Mouse (Mus musculus): ENCODE results near the gene Tmem136.
"Not testable (repeated sequence)": the region's sequence is repeated elsewhere in the genome, so short reads cannot be mapped to it uniquely, and the experiment has no call there.

The Tmem136 gene

GRCm38 (mm10) chr9:43116134-43116996, at the start of gene Tmem136:
Gene Tmem136, minus strand, starts transcription at chr9:43116570.
- DNase-seq (ENCODE audit: low spot score in 2 of 2), result peak; percentile 44 to 54

- no peak for DNase-seq (ENCODE audit: low spot score in 2 of 2)
These were observed 39.6 kb upstream of the Tmem136 start for GRCm38 (mm10) chr9:43155960-43156359.

GRCm38 (mm10) chr9:43151779-43152178, 35.4 kb upstream of the Tmem136 start:
- DNase-seq (ENCODE audit: low spot score in 2 of 2), result no peak

- no peak for DNase-seq (ENCODE audit: low spot score in 2 of 2)
These were observed 34.6 kb upstream of the Tmem136 start for GRCm38 (mm10) chr9:43150957-43151356.

GRCm38 (mm10) chr9:43150075-43150474, 33.7 kb upstream of the Tmem136 start:
- DNase-seq (ENCODE audit: low spot score in 2 of 2), result peak; percentile 54 to 62

GRCm38 (mm10) chr9:43149498-43149897, 33.1 kb upstream of the Tmem136 start:
- peak in 1 of 2 experiments; percentile 40 for DNase-seq (ENCODE audit: low spot score in 2 of 2)

GRCm38 (mm10) chr9:43145196-43145595, 28.8 kb upstream of the Tmem136 start:
- no peak for DNase-seq (ENCODE audit: low spot score in 2 of 2)

- DNase-seq (ENCODE audit: low spot score in 2 of 2), result no peak
These were observed 27.9 kb upstream of the Tmem136 start for GRCm38 (mm10) chr9:43144206-43144810.

- peak in 1 of 2 experiments; percentile 31 for DNase-seq (ENCODE audit: low spot score in 2 of 2)
These were observed 25.5 kb upstream of the Tmem136 start for GRCm38 (mm10) chr9:43141839-43142238.

GRCm38 (mm10) chr9:43133525-43133924, 17.2 kb upstream of the Tmem136 start:
- peak; percentile 80 to 82 for DNase-seq (ENCODE audit: low spot score in 2 of 2)

- DNase-seq (ENCODE audit: low spot score in 2 of 2), result no peak
These were observed 16.0 kb upstream of the Tmem136 start for GRCm38 (mm10) chr9:43132380-43132779.

GRCm38 (mm10) chr9:43131940-43132339, 15.6 kb upstream of the Tmem136 start:
- DNase-seq (ENCODE audit: low spot score in 2 of 2), result no peak

GRCm38 (mm10) chr9:43130684-43131083, 14.3 kb upstream of the Tmem136 start:
- no peak for DNase-seq (ENCODE audit: low spot score in 2 of 2)

GRCm38 (mm10) chr9:43127101-43127787, 10.9 kb upstream of the Tmem136 start:
- DNase-seq (ENCODE audit: low spot score in 2 of 2), result no peak

- DNase-seq (ENCODE audit: low spot score in 2 of 2), result no peak
These were observed 6.0 kb upstream of the Tmem136 start for GRCm38 (mm10) chr9:43122379-43122778.

GRCm38 (mm10) chr9:43121948-43122347, 5.6 kb upstream of the Tmem136 start:
- DNase-seq (ENCODE audit: low spot score in 2 of 2), result not testable (repeated sequence)

GRCm38 (mm10) chr9:43116997-43117336, 597 bp upstream of the Tmem136 start:
- DNase-seq (ENCODE audit: low spot score in 2 of 2), result no peak

- DNase-seq (ENCODE audit: low spot score in 2 of 2), result no peak
These were observed 788 bp downstream of the Tmem136 start for GRCm38 (mm10) chr9:43115431-43116133.

GRCm38 (mm10) chr9:43114833-43115232, 1.5 kb downstream of the Tmem136 start:
- DNase-seq (ENCODE audit: low spot score in 2 of 2), result no peak

GRCm38 (mm10) chr9:43110286-43110980, 5.9 kb downstream of the Tmem136 start:
- DNase-seq (ENCODE audit: low spot score in 2 of 2), result no peak

GRCm38 (mm10) chr9:43109125-43109524, 7.2 kb downstream of the Tmem136 start:
- DNase-seq (ENCODE audit: low spot score in 2 of 2), result no peak

Measured in right cerebral cortex, postnatal 36 days (tissue).